Comparison of ENCODE assay signal across 9 mouse cellular contexts in the genomic region with DNA sequence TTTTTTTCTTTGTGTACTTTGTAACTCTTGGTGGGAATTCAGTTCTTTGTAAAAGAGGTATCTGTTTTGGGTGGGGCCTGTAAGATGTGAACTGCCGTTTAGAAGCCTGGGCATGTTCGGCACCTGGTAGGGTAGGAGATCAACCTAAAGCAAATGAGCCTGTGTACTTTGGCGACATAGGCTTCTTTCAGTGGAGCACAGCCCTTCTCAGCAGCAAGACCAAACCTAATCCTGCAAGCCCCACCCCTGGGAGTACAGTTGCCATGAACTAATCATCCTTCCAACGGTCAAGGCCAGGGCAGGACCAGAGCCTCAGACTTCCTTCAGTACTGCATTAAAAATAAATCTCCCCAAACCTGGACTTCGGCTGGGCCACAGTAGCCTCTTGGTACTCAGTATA.
A peak's percentile ranks its signal among the peaks of the same experiment; 100 is the strongest.
DNase-seq lines count a peak whose midpoint lies in the region; ATAC-seq lines count a peak whose summit lies in the region.
"Had no signal": no experiment of that assay in that cellular context is flagged by ENCODE, and none has a peak within 500 bp of the region (broad histone marks: within the 10 kb centered on the region; RNA-seq: fewer than 3 reads in every experiment).

No protein-coding gene starts in this region.

- no peak overlapping the region for H3K4me3 ChIP-seq in embryonic facial prominence, embryonic 14.5 days (ENCODE audit: low read depth, low read length)
- no peak overlapping the region for H3K4me3 ChIP-seq in liver, embryonic 15.5 days (replicated peaks)
- H3K4me3 ChIP-seq in limb, embryonic 10.5 days: no peak overlapping the region

- DNase-seq in heart, adult 11 months: peak; percentile 91
- DNase-seq in heart, postnatal 36 days: no peak
- DNase-seq in 416B (ENCODE audit: low read depth): peak; percentile 87
- peak; percentile 41 for DNase-seq in embryonic facial prominence, embryonic 14.5 days (ENCODE audit: low spot score)
- no peak for DNase-seq in limb, embryonic 10.5 days (ENCODE audit: low spot score)
- no peak for DNase-seq in spleen, postnatal 14 days (ENCODE audit: low spot score in 2 of 2)
- DNase-seq in left cerebral cortex, postnatal 25 days (ENCODE audit: low spot score in 2 of 2): no peak

- no peak overlapping the region for H3K9ac ChIP-seq in embryonic facial prominence, embryonic 14.5 days (ENCODE audit: low read depth, low read length)
- no peak overlapping the region for H3K9ac ChIP-seq in liver, embryonic 15.5 days

- H3K9me3 ChIP-seq in embryonic facial prominence, embryonic 14.5 days (ENCODE audit: control insufficient read depth, low read length): no peaks in the 10 kb centered on the region
- H3K9me3 ChIP-seq in liver, embryonic 15.5 days (replicated peaks): no peaks in the 10 kb centered on the region
- no peaks in the 10 kb centered on the region for H3K9me3 ChIP-seq in limb, embryonic 10.5 days (replicated peaks)

- WGBS in embryonic facial prominence, embryonic 14.5 days: 52% methylated on average over 5 of the region's 5 CpGs
- 3% methylated on average over 5 of the region's 5 CpGs for WGBS in liver, embryonic 15.5 days (ENCODE audit: insufficient replicate concordance)
- WGBS in limb, embryonic 10.5 days: 73% methylated on average over 5 of the region's 5 CpGs

- intact Hi-C loops in heart, postnatal 36 days (cut with DNase I): no loop called here
- intact Hi-C loops in left cerebral cortex, postnatal 25 days (cut with DNase I): no loop called here

- ATAC-seq in embryonic facial prominence, embryonic 14.5 days (ENCODE audit: low read depth): peak; percentile 27; the same call in 1 of the 2 replicates
- peak; percentile 19 for ATAC-seq in liver, embryonic 15.5 days (ENCODE audit: insufficient read depth)
- ATAC-seq: hindbrain, postnatal 0 days had no signal

- peaks cover 20% of the 10 kb centered on the region for H3K4me1 ChIP-seq in embryonic facial prominence, embryonic 14.5 days (ENCODE audit: control insufficient read depth, insufficient read depth, low read length)
- peaks cover 98% of the 10 kb centered on the region for H3K4me1 ChIP-seq in liver, embryonic 15.5 days (replicated peaks)
- H3K4me1 ChIP-seq in limb, embryonic 10.5 days: peaks cover 23% of the 10 kb centered on the region

- no peak overlapping the region for H3K4me2 ChIP-seq in embryonic facial prominence, embryonic 14.5 days (ENCODE audit: low read depth, low read length)
- H3K4me2 ChIP-seq in liver, embryonic 15.5 days: peak overlapping the region; percentile 58

- H3K27me3 ChIP-seq in embryonic facial prominence, embryonic 14.5 days (replicated peaks; ENCODE audit: control insufficient read depth, insufficient read depth, low read length): no peaks in the 10 kb centered on the region
- H3K27me3 ChIP-seq in liver, embryonic 15.5 days: no peaks in the 10 kb centered on the region
- H3K27me3 ChIP-seq in limb, embryonic 10.5 days (ENCODE audit: low read depth, poor library complexity, severe bottlenecking): no peaks in the 10 kb centered on the region

- no peak overlapping the region for H3K27ac ChIP-seq in embryonic facial prominence, embryonic 14.5 days (replicated peaks; ENCODE audit: low read depth, low read length)
- H3K27ac ChIP-seq in liver, embryonic 15.5 days (replicated peaks): peak overlapping the region; percentile 83
- no peak overlapping the region for H3K27ac ChIP-seq in limb, embryonic 10.5 days
- H3K27ac ChIP-seq: hindbrain, postnatal 0 days had no signal

- no peaks in the 10 kb centered on the region for H3K36me3 ChIP-seq in embryonic facial prominence, embryonic 14.5 days (ENCODE audit: control insufficient read depth, insufficient read depth, low read length)
- H3K36me3 ChIP-seq in liver, embryonic 15.5 days (replicated peaks): no peaks in the 10 kb centered on the region
- no peaks in the 10 kb centered on the region for H3K36me3 ChIP-seq in limb, embryonic 10.5 days

Comparison
In these comparisons a context has a peak if more than half of its experiments do, and no peak if none do; other contexts are left out.
1. DNase-seq: peak in heart, adult 11 months (single experiment), 416B (single experiment) and embryonic facial prominence, embryonic 14.5 days (single experiment); none in heart, postnatal 36 days (0 of 2), limb, embryonic 10.5 days (single experiment), spleen, postnatal 14 days (0 of 2) and left cerebral cortex, postnatal 25 days (0 of 2).